Mouse (Mus musculus) sigmoid colon, adult 10 weeks (tissue): ENCODE data around the gene Slc28a2. TPM values are rescaled to one million over a fixed set of nuclear protein-coding genes. Genes with fewer than 3 reads are reported as not detected.

Experiments
- polyA plus RNA-seq: library from polyadenylated mRNA; stranded (reverse); fragments of 350-450 nt; fragmentation: Illumina TruSeq; extraction: RNeasy Lipid Tissue Mini Kit (QIAGEN cat#74804); gene quantifications from one replicate; pipeline ENCODE4 v1.2.3, GENCODE M21; 2014; ENCODE audit warnings: low read depth, low replicate concordance

The Slc28a2 gene
- polyA plus RNA-seq: 4.6 TPM

DNA sequence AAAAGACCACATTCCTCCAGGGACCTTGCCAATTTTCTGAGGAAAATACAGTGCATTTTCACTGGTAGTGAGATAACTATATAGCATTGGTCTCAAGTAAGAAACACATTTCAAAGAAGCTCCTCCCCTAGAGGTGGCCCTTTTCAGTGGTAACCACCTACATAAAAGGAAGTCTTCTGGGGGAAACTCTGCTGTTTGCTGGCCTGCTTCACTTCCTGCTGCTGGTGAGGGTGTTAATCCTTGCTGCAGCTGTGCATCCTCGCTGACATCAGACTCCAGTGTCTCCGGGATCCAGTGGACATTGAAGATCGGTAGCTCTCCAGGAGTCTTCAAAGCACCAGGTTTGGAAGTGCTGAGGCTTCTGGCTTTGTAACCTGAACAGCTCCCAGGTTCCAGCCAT, at the start of gene Slc28a2:
Slc28a2 (plus strand) TSS at position 278 of the 400 bp plus-strand sequence.

DNA sequence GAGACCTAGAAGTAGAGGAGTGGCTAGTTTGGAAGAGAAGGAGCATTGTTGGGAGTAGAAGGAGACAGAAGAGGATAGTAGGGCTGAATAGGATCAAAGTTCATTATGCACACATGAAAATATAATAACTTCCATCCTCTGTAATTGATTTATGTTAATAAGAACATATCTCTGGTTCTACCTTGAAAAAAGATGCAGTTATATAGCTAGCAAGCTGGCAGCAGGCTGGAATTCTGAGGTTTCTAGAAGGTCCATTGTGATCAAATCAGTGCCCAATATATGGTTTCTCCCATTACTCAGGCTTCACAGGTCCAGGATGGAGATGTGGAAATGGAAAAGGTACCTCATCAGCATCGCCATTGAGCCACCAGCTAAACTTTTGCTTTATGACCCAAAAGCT, 58.4 kb downstream of the Slc28a2 start, which contains the start of gene Gm14085:
Gm14085 (plus strand) TSS at position 301 of the 400 bp plus-strand sequence.

Other genes starting within 250 kb of the Slc28a2 start
- not detected for gene Patl2, start 240.3 kb upstream of the Slc28a2 start, polyA plus RNA-seq
- not detected for gene Terb2, start 240.2 kb upstream of the Slc28a2 start, polyA plus RNA-seq
- gene Sord, start 191.7 kb upstream of the Slc28a2 start, polyA plus RNA-seq: 120 TPM
- 13.0 TPM for gene Duox2, start 128.0 kb upstream of the Slc28a2 start, polyA plus RNA-seq
- gene Duoxa2, start 127.6 kb upstream of the Slc28a2 start, polyA plus RNA-seq: 1.7 TPM
- not detected for gene Duoxa1, start 112.7 kb upstream of the Slc28a2 start, polyA plus RNA-seq
- gene Duox1, start 110.8 kb upstream of the Slc28a2 start, polyA plus RNA-seq: not detected
- not detected for gene Shf, start 57.3 kb upstream of the Slc28a2 start, polyA plus RNA-seq
- gene Gm14085, start 58.5 kb downstream of the Slc28a2 start, polyA plus RNA-seq: 0.19 TPM
- 55.4 TPM for gene Gatm, start 184.8 kb downstream of the Slc28a2 start, polyA plus RNA-seq
- 993 TPM for gene AA467197, start 210.5 kb downstream of the Slc28a2 start, polyA plus RNA-seq